Mouse (Mus musculus) liver, embryonic 13.5 days (tissue): Measurements from ENCODE around the gene Tbpl2. TPM values are rescaled to one million over a fixed set of nuclear protein-coding genes. Genes with fewer than 3 reads are reported as not detected.

Source experiments
- ATAC-seq: fragments of 200-750 bp; cut with Nextera tagmentation; 2 replicates; pipeline ENCODE4 v1.8.0; 2017; ENCODE audit warnings: low read depth, mild to moderate bottlenecking, moderate number of reproducible peaks, moderate library complexity
- DNase-seq: peaks from one replicate; pipeline ENCODE4 v3.0.0; 2022
- H3K27ac ChIP-seq: fragments of 300-500 bp; sonication (generic); 2 replicates; pipeline ENCODE4 v1.5.1; 2015; ENCODE audit warnings: moderate library complexity, mild to moderate bottlenecking, inconsistent platforms
- H3K27me3 ChIP-seq: fragments of 300-500 bp; sonication (generic); 2 replicates; pipeline ENCODE4 v1.6.1; 2015; ENCODE audit warnings: mild to moderate bottlenecking, inconsistent platforms
- H3K36me3 ChIP-seq: fragments of 300-500 bp; sonication (generic); 2 replicates; pipeline ENCODE4 v1.6.1; 2015; ENCODE audit warnings: mild to moderate bottlenecking, inconsistent platforms
- H3K4me1 ChIP-seq: fragments of 300-500 bp; sonication (generic); replicated peaks from 2 replicates; pipeline ENCODE4 v1.6.1; 2015; ENCODE audit warnings: inconsistent platforms
- H3K4me2 ChIP-seq: fragments of 300-500 bp; sonication (generic); 2 replicates; pipeline ENCODE4 v1.6.1; 2015; ENCODE audit warnings: inconsistent platforms, mild to moderate bottlenecking, moderate library complexity
- H3K4me3 ChIP-seq: fragments of 300-500 bp; sonication (generic); replicated peaks from 2 replicates; pipeline ENCODE4 v1.5.1; 2015; ENCODE audit warnings: mild to moderate bottlenecking, inconsistent platforms
- H3K9ac ChIP-seq: fragments of 300-500 bp; sonication (generic); 2 replicates; pipeline ENCODE4 v1.6.1; 2015; ENCODE audit warnings: mild to moderate bottlenecking, inconsistent platforms
- H3K9me3 ChIP-seq: fragments of 300-500 bp; sonication (generic); replicated peaks from 2 replicates; pipeline ENCODE4 v1.6.1; 2016; ENCODE audit warnings: inconsistent platforms
- WGBS: fragments of 180-500 bp; shearing (Covaris S2); methylation state at CpG from one replicate; pipeline ENCODE4 v1.1.7; 2015; ENCODE audit not compliant: insufficient replicate concordance; 5-methylcytosine and 5-hydroxymethylcytosine counted together
- polyA plus RNA-seq: library from polyadenylated mRNA; unstranded; fragments of >200 nt; fragmentation: Nextera tagmentation; extraction: Ambion mirVana; gene quantifications from 2 replicates; pipeline ENCODE4 v1.2.1, GENCODE M21; 2015

The Tbpl2 gene
- not detected in 2 replicates for polyA plus RNA-seq

DNA sequence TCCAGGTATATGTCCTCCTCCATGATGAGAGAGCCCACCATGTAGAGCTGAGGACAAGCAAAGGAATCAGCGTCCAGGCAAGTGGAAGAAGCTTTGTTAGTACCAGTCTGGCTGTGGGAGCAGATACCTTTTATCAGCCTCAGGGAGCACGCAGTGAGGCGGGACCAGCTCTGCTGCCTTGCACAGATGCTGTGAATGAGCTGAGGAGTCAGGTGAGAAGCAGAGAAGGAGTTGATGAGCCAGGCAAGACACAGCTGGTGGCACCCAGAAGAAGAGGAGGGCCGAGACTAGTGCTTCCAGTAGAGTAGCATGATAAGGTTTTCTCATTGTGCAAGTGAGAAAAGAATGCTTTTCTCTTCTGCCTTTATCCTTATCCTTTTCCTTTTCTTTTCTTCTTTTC is at the start of gene Tbpl2:
Gene Tbpl2 (minus strand): TSS at position 101 of the 400 bp plus-strand sequence.
- Histone ChIP-seq H3K27me3 (no peaks in the 10 kb centered on the region), H3K4me3 (no peak within 1 kb of the TSS), H3K9ac (no peak within 1 kb of the TSS), H3K36me3 (no peaks in the 10 kb centered on the region), H3K9me3 (no peaks in the 10 kb centered on the region), H3K27ac (no peak within 1 kb of the TSS), H3K4me2 (no peak within 1 kb of the TSS), H3K4me1 (no peaks in the 10 kb centered on the region)
- DNase-seq (no peak), ATAC-seq (no peak)
- WGBS: 46% methylated on average over 4 of the region's 4 CpGs

DNA sequence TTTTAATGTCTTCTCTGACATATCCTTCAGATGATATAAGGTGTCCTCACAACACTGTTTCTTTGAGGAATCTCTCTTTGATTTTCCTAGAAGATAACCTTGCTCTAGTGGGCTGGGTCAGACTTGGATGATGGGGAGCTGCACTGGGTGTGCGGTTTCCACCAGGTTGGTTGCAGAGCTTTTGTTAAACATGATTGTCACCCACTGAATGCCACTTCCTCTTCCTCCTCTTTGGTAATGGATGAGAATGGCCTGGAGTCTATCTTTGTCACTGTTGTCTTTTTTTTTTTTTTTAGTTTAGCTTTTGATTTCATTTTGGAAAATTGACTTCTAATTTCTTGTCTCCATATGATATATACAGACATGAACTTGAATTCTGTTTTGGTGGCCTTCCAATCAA is 38.0 kb upstream of the Tbpl2 start:
- ATAC-seq (no peak), DNase-seq (no peak)
- H3K9ac ChIP-seq: no peak overlapping the region
- no peaks in the 10 kb centered on the region for H3K36me3 ChIP-seq
- no peak overlapping the region for H3K4me2 ChIP-seq
- H3K27ac ChIP-seq: no peak overlapping the region
- H3K9me3 ChIP-seq: no peaks in the 10 kb centered on the region
- 54% methylated on average over 1 of the region's 1 CpGs for WGBS
- no peaks in the 10 kb centered on the region for H3K4me1 ChIP-seq
- H3K4me3 ChIP-seq: no peak overlapping the region
- no peaks in the 10 kb centered on the region for H3K27me3 ChIP-seq

GRCm38 (mm10) chr2:24109085-24109484 is 12.7 kb upstream of the Tbpl2 start:
- ATAC-seq: no peak

GRCm38 (mm10) chr2:24103619-24104289 is 7.4 kb upstream of the Tbpl2 start:
- Histone ChIP-seq H3K27me3 (no peaks in the 10 kb centered on the region), H3K9me3 (no peaks in the 10 kb centered on the region), H3K9ac (no peak overlapping the region), H3K4me2 (no peak overlapping the region), H3K27ac (no peak overlapping the region), H3K36me3 (no peaks in the 10 kb centered on the region), H3K4me3 (no peak overlapping the region), H3K4me1 (no peaks in the 10 kb centered on the region)
- DNase-seq (no peak), ATAC-seq (no peak)
- 40% methylated on average over 4 of the region's 4 CpGs for WGBS

More at GRCm38 (mm10) chr2:24109085-24109484, 12.7 kb upstream of the Tbpl2 start:
- no peak for DNase-seq
- no peak overlapping the region for H3K9ac ChIP-seq
- H3K9me3 ChIP-seq: no peaks in the 10 kb centered on the region
- no peaks in the 10 kb centered on the region for H3K27me3 ChIP-seq
- H3K4me3 ChIP-seq: no peak overlapping the region
- no peaks in the 10 kb centered on the region for H3K4me1 ChIP-seq
- H3K4me2 ChIP-seq: no peak overlapping the region
- no peak overlapping the region for H3K27ac ChIP-seq
- no peaks in the 10 kb centered on the region for H3K36me3 ChIP-seq

DNA sequence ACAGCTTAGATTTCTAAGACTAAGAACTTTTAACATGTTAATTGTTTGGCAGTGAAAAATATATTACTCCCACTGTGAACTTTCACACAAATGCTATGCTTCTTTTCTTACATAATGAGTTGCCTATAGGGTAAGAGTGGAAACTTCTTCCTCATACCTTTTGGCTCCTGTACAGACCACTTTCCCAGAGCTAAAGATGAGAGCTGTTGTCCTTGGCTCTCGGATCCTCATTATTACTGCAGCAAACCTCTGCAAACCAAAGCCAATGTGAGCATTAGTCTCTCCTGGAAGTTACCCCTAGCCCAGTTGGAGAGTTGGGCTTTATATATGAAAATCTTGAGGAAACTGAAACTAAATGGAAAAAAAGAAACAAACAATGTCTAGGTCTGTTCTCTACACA is 5.5 kb downstream of the Tbpl2 start:
- no peaks in the 10 kb centered on the region for H3K27me3 ChIP-seq
- WGBS: 45% methylated on average over 1 of the region's 1 CpGs
- no peak overlapping the region for H3K4me3 ChIP-seq
- ATAC-seq: no peak
- no peak overlapping the region for H3K9ac ChIP-seq
- DNase-seq: no peak
- H3K36me3 ChIP-seq: no peaks in the 10 kb centered on the region
- H3K27ac ChIP-seq: no peak overlapping the region
- H3K4me2 ChIP-seq: no peak overlapping the region
- H3K4me1 ChIP-seq: no peaks in the 10 kb centered on the region
- H3K9me3 ChIP-seq: no peaks in the 10 kb centered on the region

DNA sequence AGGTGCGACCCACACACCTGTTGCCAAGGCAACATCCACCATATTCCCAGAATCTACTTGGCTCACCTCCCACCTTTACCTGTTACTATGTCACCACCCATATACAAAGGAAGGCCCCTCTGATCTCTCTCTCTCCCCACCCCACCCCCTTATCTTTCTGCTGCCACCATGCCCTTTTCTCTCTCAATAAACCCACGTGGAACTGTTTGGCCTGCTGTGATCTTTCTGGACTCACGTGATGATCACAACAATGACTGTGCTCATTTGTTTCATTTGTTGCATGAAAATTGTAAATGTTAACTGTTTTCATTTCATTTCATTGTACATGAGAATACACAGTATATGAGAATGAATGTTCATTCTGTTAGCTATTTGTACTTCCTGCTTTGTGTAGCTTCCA is 45.9 kb downstream of the Tbpl2 start:
- H3K27me3 ChIP-seq: no peaks in the 10 kb centered on the region
- no peaks in the 10 kb centered on the region for H3K36me3 ChIP-seq
- no peak for ATAC-seq
- 0 out of 2 replicates have a peak, but pooled peaks cover 7% of the 10 kb centered on the region for H3K4me1 ChIP-seq
- H3K9me3 ChIP-seq: no peaks in the 10 kb centered on the region
- H3K9ac ChIP-seq: no peak overlapping the region
- H3K4me3 ChIP-seq: no peak overlapping the region
- 49% methylated on average over 3 of the region's 3 CpGs for WGBS
- no peak overlapping the region for H3K27ac ChIP-seq
- no peak overlapping the region for H3K4me2 ChIP-seq
- no peak for DNase-seq

DNA sequence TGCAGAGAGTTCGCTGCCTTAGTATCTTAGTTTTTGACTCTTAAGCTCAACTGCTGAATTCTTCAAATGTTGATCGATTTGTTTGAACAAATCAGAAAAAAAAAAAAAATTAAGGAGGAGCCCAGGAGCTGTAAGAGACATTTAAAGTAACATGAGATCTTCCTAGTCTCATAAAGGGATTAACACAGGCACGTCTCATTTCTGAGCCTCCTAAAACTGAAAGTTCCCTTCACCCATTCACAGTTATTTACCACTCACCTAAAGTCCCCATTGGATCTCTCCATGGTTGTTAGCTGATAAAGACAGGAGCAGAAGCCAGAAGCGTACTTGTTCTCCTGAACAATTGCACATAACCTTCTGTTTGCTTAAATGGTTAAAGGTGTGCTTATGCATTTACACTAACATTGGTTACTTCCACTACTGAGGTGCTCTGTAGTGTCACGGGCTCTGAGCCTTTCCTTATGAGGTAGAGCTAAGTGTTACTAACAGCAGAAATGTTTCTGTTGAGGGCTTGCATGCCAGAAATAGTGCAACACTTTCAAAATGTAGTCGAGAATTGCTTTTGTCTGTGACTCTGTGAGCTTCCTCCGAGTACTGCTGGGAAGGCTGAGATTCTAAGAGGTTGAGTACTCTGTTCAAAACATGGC is 46.9 kb downstream of the Tbpl2 start, which contains the start of gene Hnmt:
Gene Hnmt (minus strand): TSS at position 51 of the 647 bp plus-strand sequence.
- Histone ChIP-seq H3K9ac (peak within 1 kb of the TSS; percentile 26; the same call in 1 of the 2 replicates), H3K27me3 (no peaks in the 10 kb centered on the region), H3K9me3 (no peaks in the 10 kb centered on the region), H3K4me3 (peak within 1 kb of the TSS; percentile 29), H3K36me3 (no peaks in the 10 kb centered on the region), H3K27ac (no peak within 1 kb of the TSS), H3K4me1 (0 out of 2 replicates have a peak, but pooled peaks cover 7% of the 10 kb centered on the region), H3K4me2 (peak within 1 kb of the TSS; percentile 56)
- WGBS: 39% methylated on average over 7 of the region's 7 CpGs
- ATAC-seq (no peak), DNase-seq (no peak)

- H3K27ac ChIP-seq: no peak overlapping the region
- no peak for DNase-seq
- peak overlapping the region; percentile 56 for H3K4me2 ChIP-seq
- ATAC-seq: 0 out of 2 replicates have a peak, but pooled peaks have one; percentile 36
- no peaks in the 10 kb centered on the region for H3K9me3 ChIP-seq
- peak overlapping the region; percentile 29 for H3K4me3 ChIP-seq
- peak overlapping the region; percentile 26; the same call in 1 of the 2 replicates for H3K9ac ChIP-seq
- 11% methylated on average over 16 of the region's 16 CpGs for whole genome bisulfite sequencing
- 0 out of 2 replicates have a peak, but pooled peaks cover 7% of the 10 kb centered on the region for H3K4me1 ChIP-seq
- H3K27me3 ChIP-seq: no peaks in the 10 kb centered on the region
- no peaks in the 10 kb centered on the region for H3K36me3 ChIP-seq
Observed at GRCm38 (mm10) chr2:24048480-24049097, 47.8 kb downstream of the Tbpl2 start.

GRCm38 (mm10) chr2:24047551-24048479 is 48.6 kb downstream of the Tbpl2 start:
- peak overlapping the region; percentile 56 for H3K4me2 ChIP-seq
- ATAC-seq: no peak
- H3K4me1 ChIP-seq: 0 out of 2 replicates have a peak, but pooled peaks cover 7% of the 10 kb centered on the region
- WGBS: 47% methylated on average over 6 of the region's 6 CpGs
- H3K27me3 ChIP-seq: no peaks in the 10 kb centered on the region
- no peak overlapping the region for H3K27ac ChIP-seq
- DNase-seq: no peak
- peak overlapping the region; percentile 29; the same call in 1 of the 2 replicates for H3K4me3 ChIP-seq
- no peaks in the 10 kb centered on the region for H3K36me3 ChIP-seq
- no peaks in the 10 kb centered on the region for H3K9me3 ChIP-seq
- H3K9ac ChIP-seq: no peak overlapping the region

GRCm38 (mm10) chr2:24042901-24043300 is 53.5 kb downstream of the Tbpl2 start:
- Histone ChIP-seq H3K9ac (no peak overlapping the region), H3K4me3 (no peak overlapping the region), H3K27ac (no peak overlapping the region), H3K27me3 (no peaks in the 10 kb centered on the region), H3K4me1 (no peaks in the 10 kb centered on the region), H3K36me3 (no peaks in the 10 kb centered on the region), H3K9me3 (no peaks in the 10 kb centered on the region), H3K4me2 (no peak overlapping the region)
- ATAC-seq: no peak
- WGBS: 45% methylated on average over 1 of the region's 1 CpGs
- DNase-seq: no peak

DNA sequence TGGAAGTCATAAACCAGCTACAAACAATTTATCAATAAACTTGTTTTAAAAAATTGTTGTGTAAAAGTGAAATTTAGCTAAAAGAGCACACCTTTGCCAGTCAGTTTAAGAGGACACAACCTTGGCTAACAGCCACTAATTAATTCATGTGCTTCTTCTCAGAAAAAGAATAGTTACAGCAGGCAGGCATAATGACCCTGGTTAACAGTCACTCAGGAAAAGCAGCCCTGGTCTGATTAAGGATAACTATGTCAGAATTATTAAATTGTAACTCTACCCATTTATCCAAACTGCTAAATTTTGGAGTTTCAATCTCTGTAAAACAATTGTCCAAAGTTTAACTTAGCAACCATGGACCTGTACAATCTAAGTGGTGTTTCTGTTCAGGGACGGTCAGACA is 55.9 kb downstream of the Tbpl2 start:
- H3K4me1 ChIP-seq: no peaks in the 10 kb centered on the region
- no peak overlapping the region for H3K9ac ChIP-seq
- no peak for ATAC-seq
- H3K9me3 ChIP-seq: no peaks in the 10 kb centered on the region
- no peaks in the 10 kb centered on the region for H3K36me3 ChIP-seq
- no peaks in the 10 kb centered on the region for H3K27me3 ChIP-seq
- no peak for DNase-seq
- WGBS: 84% methylated on average over 1 of the region's 1 CpGs
- H3K27ac ChIP-seq: no peak overlapping the region
- no peak overlapping the region for H3K4me3 ChIP-seq
- H3K4me2 ChIP-seq: no peak overlapping the region
